Comparison of ENCODE assay signal across 10 mouse cellular contexts in genomic region chr11:115616371-115616770, GRCm38 (mm10).
"Had no signal": no experiment of that assay in that cellular context is flagged by ENCODE, and none has a peak within 500 bp of the region (broad histone marks: within the 10 kb centered on the region; RNA-seq: fewer than 3 reads in every experiment).

No protein-coding gene starts in this region.

- H3K9me3 ChIP-seq: limb, embryonic 13.5 days; liver, embryonic 12.5 days; lung, embryonic 15.5 days; megakaryocyte, embryonic 14.5 days; midbrain, embryonic 15.5 days; neural tube, embryonic 12.5 days had no signal

- H3K9ac ChIP-seq: liver, embryonic 12.5 days; lung, embryonic 15.5 days; midbrain, embryonic 15.5 days; neural tube, embryonic 12.5 days had no signal

- DNase-seq: left cerebral cortex, postnatal 4 days; lung, postnatal 14 days; thymus, postnatal 4 days had no signal

- H3K27me3 ChIP-seq: limb, embryonic 13.5 days; liver, embryonic 12.5 days; lung, embryonic 15.5 days; megakaryocyte, embryonic 14.5 days; neural tube, embryonic 12.5 days had no signal

- H3K4me3 ChIP-seq: limb, embryonic 13.5 days; liver, embryonic 12.5 days; lung, embryonic 15.5 days; megakaryocyte, embryonic 14.5 days; midbrain, embryonic 15.5 days; neural tube, embryonic 12.5 days had no signal

- H3K27ac ChIP-seq: limb, embryonic 13.5 days; liver, embryonic 12.5 days; lung, embryonic 15.5 days; macrophage; midbrain, embryonic 15.5 days; neural tube, embryonic 12.5 days had no signal
